Mouse (Mus musculus) kidney, adult 2 months (tissue): ENCODE results near the gene Hspa4. TPM values are rescaled to one million over a fixed set of nuclear protein-coding genes. Genes with fewer than 3 reads are reported as not detected.

ENCODE experiments used
- DNase-seq: peaks from one replicate; pipeline ENCODE4 v3.0.0; 2021
- H3K27ac ChIP-seq: fragments of 200-500 bp; 2 replicates; pipeline ENCODE4 v1.5.1; 2012; ENCODE audit warnings: low read depth, low read length, control low read depth, inconsistent platforms; ENCODE audit not compliant: insufficient read depth
- H3K27me3 ChIP-seq: fragments of 200-500 bp; replicated peaks from 2 replicates; pipeline ENCODE4 v1.6.1; 2012; ENCODE audit warnings: mild to moderate bottlenecking, moderate library complexity, low read length, inconsistent platforms; ENCODE audit not compliant: control insufficient read depth, insufficient read depth
- H3K36me3 ChIP-seq: fragments of 200-500 bp; 2 replicates; pipeline ENCODE4 v1.6.1; 2012; ENCODE audit warnings: mild to moderate bottlenecking, moderate library complexity, low read length, inconsistent platforms; ENCODE audit not compliant: control insufficient read depth, insufficient read depth
- H3K4me1 ChIP-seq: fragments of 200-500 bp; 2 replicates; pipeline ENCODE4 v1.6.1; 2011; ENCODE audit warnings: low read length; ENCODE audit not compliant: control insufficient read depth, insufficient read depth
- H3K4me3 ChIP-seq: fragments of 200-500 bp; 2 replicates; pipeline ENCODE4 v1.5.1; 2011; ENCODE audit warnings: mild to moderate bottlenecking, low read depth, low read length, control low read depth; ENCODE audit not compliant: insufficient read depth
- CTCF ChIP-seq: fragments of 200-500 bp; conservative IDR thresholded peaks from 2 replicates; pipeline ENCODE4 v1.5.1; 2011; ENCODE audit warnings: low read depth, mild to moderate bottlenecking, control low read depth, low read length, moderate library complexity, mixed read lengths; ENCODE audit not compliant: insufficient read depth, insufficient read length
- POLR2A ChIP-seq: fragments of 200-500 bp; IDR thresholded peaks from one replicate; pipeline ENCODE4 v1.6.1; 2011; ENCODE audit warnings: low read depth, low read length, control low read depth
- WGBS: fragments of 180-500 bp; shearing (Covaris S2); methylation state at CpG from one replicate; pipeline ENCODE4 v1.1.7; 2018; 5-methylcytosine and 5-hydroxymethylcytosine counted together
- polyA plus RNA-seq: library from polyadenylated mRNA; depleted of rRNA; stranded (reverse); fragments of >200 nt; gene quantifications from 2 replicates; pipeline ENCODE4 v1.2.3, GENCODE M21; 2012

Gene Hspa4
- polyA plus RNA-seq, 1 experiment = 24.8 TPM

GRCm38 (mm10) chr11:53307558-53308065 is 7.4 kb upstream of the Hspa4 start:
- WGBS = 21% methylated on average over 10 of the region's 10 CpGs
- DNase-seq = peak; percentile 78
- peak overlapping the region; percentile 73 for H3K27ac ChIP-seq

GRCm38 (mm10) chr11:53306965-53307364 is 6.7 kb upstream of the Hspa4 start:
- Histone ChIP-seq H3K27ac (peak overlapping the region; percentile 73; the same call in 1 of the 2 replicates), H3K4me3 (no peak overlapping the region), H3K27me3 (no peaks in the 10 kb centered on the region), H3K4me1 (peaks cover 13% of the 10 kb centered on the region), H3K36me3 (no peaks in the 10 kb centered on the region)
- DNase-seq = no peak
- TF ChIP-seq CTCF (no peak), POLR2A (no peak)
- WGBS = 57% methylated on average over 2 of the region's 2 CpGs

More at GRCm38 (mm10) chr11:53307558-53308065, 7.4 kb upstream of the Hspa4 start:
- Histone ChIP-seq H3K4me1 (peaks cover 13% of the 10 kb centered on the region), H3K27me3 (no peaks in the 10 kb centered on the region), H3K4me3 (no peak overlapping the region), H3K36me3 (no peaks in the 10 kb centered on the region)
- TF ChIP-seq POLR2A (no peak), CTCF (no peak)

GRCm38 (mm10) chr11:53304044-53304840 is 4.0 kb upstream of the Hspa4 start:
- no peaks in the 10 kb centered on the region for H3K27me3 ChIP-seq
- no peak overlapping the region for H3K27ac ChIP-seq
- no peak for DNase-seq
- no peak for TF ChIP-seq CTCF
- no peak for TF ChIP-seq POLR2A
- H3K4me1 ChIP-seq = peaks cover 17% of the 10 kb centered on the region
- no peak overlapping the region for H3K4me3 ChIP-seq
- H3K36me3 ChIP-seq = no peaks in the 10 kb centered on the region
- 86% methylated on average over 14 of the region's 14 CpGs for WGBS

- TF ChIP-seq CTCF (no peak), POLR2A (no peak)
- H3K27ac ChIP-seq = peak overlapping the region; percentile 100
- no peaks in the 10 kb centered on the region for H3K27me3 ChIP-seq
- WGBS = 49% methylated on average over 9 of the region's 9 CpGs
- no peak for DNase-seq
- peak overlapping the region; percentile 86 for H3K4me3 ChIP-seq
- H3K36me3 ChIP-seq = no peaks in the 10 kb centered on the region
- peaks cover 24% of the 10 kb centered on the region; the same call in 1 of the 2 replicates for H3K4me1 ChIP-seq
These were observed 884 bp upstream of the Hspa4 start for GRCm38 (mm10) chr11:53301167-53301515.

- WGBS = under 1% methylated on average over 80 of the region's 80 CpGs
- DNase-seq = peak; percentile 85
- H3K36me3 ChIP-seq = no peaks in the 10 kb centered on the region
- peaks cover 24% of the 10 kb centered on the region; the same call in 1 of the 2 replicates for H3K4me1 ChIP-seq
- H3K27ac ChIP-seq = peak overlapping the region; percentile 89
- H3K4me3 ChIP-seq = peak overlapping the region; percentile 86
- TF ChIP-seq CTCF = no peak
- TF ChIP-seq POLR2A = no peak
- H3K27me3 ChIP-seq = no peaks in the 10 kb centered on the region
These were observed 517 bp downstream of the Hspa4 start for GRCm38 (mm10) chr11:53299551-53300329.

GRCm38 (mm10) chr11:53297947-53298860 is 2.1 kb downstream of the Hspa4 start:
- no peak overlapping the region for H3K4me3 ChIP-seq
- WGBS = 64% methylated on average over 7 of the region's 7 CpGs
- TF ChIP-seq POLR2A (no peak), CTCF (no peak)
- H3K4me1 ChIP-seq = peaks cover 24% of the 10 kb centered on the region; the same call in 1 of the 2 replicates
- no peaks in the 10 kb centered on the region for H3K36me3 ChIP-seq
- H3K27ac ChIP-seq = peak overlapping the region; percentile 6; the same call in 1 of the 2 replicates
- peak; percentile 54 for DNase-seq
- no peaks in the 10 kb centered on the region for H3K27me3 ChIP-seq
